Mouse (Mus musculus) olfactory bulb, adult 2 months (tissue): ENCODE measurements around the gene Prdm11. TPM values are rescaled to one million over a fixed set of nuclear protein-coding genes. Genes with fewer than 3 reads are reported as not detected.

Experiments used
- H3K27ac ChIP-seq: fragments of 200-500 bp; 2 replicates; pipeline ENCODE4 v1.5.1; 2012; ENCODE audit warnings: low read depth, low read length; ENCODE audit not compliant: insufficient read depth
- H3K4me1 ChIP-seq: fragments of 200-500 bp; 2 replicates; pipeline ENCODE4 v1.6.1; 2012; ENCODE audit warnings: low read length; ENCODE audit not compliant: control insufficient read depth, insufficient read depth
- H3K4me3 ChIP-seq: fragments of 200-500 bp; 2 replicates; pipeline ENCODE4 v1.5.1; 2012; ENCODE audit warnings: mild to moderate bottlenecking, low read depth, low read length, moderate library complexity; ENCODE audit not compliant: insufficient read depth
- CTCF ChIP-seq: fragments of 200-500 bp; IDR thresholded peaks from 2 replicates; pipeline ENCODE4 v1.5.1; 2012; ENCODE audit warnings: low read depth, mild to moderate bottlenecking, low read length, moderate library complexity; ENCODE audit not compliant: insufficient read depth
- POLR2A ChIP-seq: fragments of 200-500 bp; IDR thresholded peaks from 2 replicates; pipeline ENCODE4 v1.6.1; 2012; ENCODE audit warnings: mild to moderate bottlenecking, low read depth, low read length, moderate library complexity; ENCODE audit not compliant: insufficient read depth
- WGBS: fragments of 180-500 bp; shearing (Covaris S2); methylation state at CpG from one replicate; pipeline ENCODE4 v1.1.7; 2018; 5-methylcytosine and 5-hydroxymethylcytosine counted together
- polyA plus RNA-seq: library from polyadenylated mRNA; stranded (reverse); fragments of >200 nt; gene quantifications from 2 replicates; pipeline ENCODE4 v1.2.4, GENCODE M21; 2012; ENCODE audit warnings: low replicate concordance; ENCODE audit not compliant: missing spikeins, insufficient read depth, insufficient read length

The Prdm11 gene
- polyA plus RNA-seq, 1 experiment = not detected

- Histone ChIP-seq H3K4me1 (no peaks in the 10 kb centered on the region), H3K27ac (no peak overlapping the region), H3K4me3 (no peak overlapping the region)
- no peak for TF ChIP-seq CTCF
- TF ChIP-seq POLR2A = no peak
- WGBS = 92% methylated on average over 10 of the region's 10 CpGs
Observed at GRCm38 (mm10) chr2:92980165-92980564, 65.8 kb downstream of the Prdm11 start.

GRCm38 (mm10) chr2:92975031-92975790 lies 70.8 kb downstream of the Prdm11 start:
- TF ChIP-seq POLR2A (no peak), CTCF (no peak)
- no peak overlapping the region for H3K27ac ChIP-seq
- H3K4me3 ChIP-seq = no peak overlapping the region
- 79% methylated on average over 14 of the region's 14 CpGs for WGBS
- no peaks in the 10 kb centered on the region for H3K4me1 ChIP-seq

DNA sequence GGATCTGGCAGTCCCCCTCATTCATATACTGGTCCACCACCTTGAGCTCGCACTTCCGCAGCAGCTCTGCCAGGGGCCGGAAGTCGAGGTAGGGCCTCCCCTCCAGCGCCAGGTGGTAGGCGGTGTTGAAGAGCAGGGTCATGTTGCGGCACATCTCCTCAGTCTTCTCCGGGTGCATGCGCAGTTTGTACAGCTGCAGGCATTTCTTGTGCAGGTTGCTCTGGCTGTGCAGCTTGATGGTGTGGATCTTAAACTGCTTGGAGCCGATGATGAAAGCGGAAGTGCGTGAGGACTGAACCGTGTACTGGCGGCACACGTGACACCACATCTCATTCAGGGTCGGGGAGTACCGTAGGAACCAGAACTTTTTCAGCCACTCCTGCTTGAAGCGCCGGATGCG lies 72.3 kb downstream of the Prdm11 start:
- 97% methylated on average over 20 of the region's 20 CpGs for WGBS
- Histone ChIP-seq H3K4me3 (no peak overlapping the region), H3K4me1 (no peaks in the 10 kb centered on the region), H3K27ac (no peak overlapping the region)
- TF ChIP-seq POLR2A = no peak
- no peak for TF ChIP-seq CTCF

DNA sequence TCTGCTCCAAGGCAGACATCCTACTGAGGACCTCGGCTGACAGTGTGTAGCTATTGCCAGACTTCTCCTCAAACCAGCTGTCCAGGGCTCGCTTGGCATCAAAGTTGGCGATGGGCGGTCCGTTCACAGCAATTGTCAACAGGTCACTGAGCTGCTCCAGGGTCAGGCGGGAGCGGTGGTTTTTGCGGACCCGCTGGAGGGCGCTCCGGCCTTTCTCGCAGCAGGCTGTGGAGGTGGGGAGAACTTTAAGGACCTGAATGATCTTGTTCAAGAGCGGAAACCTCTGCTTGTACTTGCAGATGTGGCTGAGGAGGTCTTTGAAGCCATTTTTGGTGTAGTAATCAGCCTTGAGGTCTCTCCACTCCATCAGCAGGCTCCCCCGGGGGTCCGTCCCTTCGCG lies 73.9 kb downstream of the Prdm11 start:
- TF ChIP-seq POLR2A (no peak), CTCF (no peak)
- 91% methylated on average over 17 of the region's 17 CpGs for WGBS

DNA sequence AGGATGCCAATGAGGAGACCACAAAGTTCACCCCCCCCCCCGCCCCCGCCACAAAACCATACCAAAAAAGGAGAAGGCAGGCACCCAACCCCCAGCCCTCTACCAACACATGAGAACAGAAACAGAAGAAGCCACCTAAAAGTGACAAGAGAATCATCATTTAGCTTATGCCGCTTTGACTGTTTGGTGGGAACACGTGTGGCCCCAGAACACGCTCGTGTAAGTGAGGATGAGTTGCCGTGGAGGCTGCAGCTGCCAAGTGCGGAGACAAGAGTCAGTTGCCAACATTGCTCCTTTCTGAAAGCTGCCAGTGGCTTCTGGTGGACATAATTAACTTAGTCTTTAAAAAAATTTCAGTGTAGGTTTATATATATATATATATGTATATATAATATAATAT lies 74.4 kb downstream of the Prdm11 start:
- WGBS = 94% methylated on average over 8 of the region's 8 CpGs
- Histone ChIP-seq H3K4me3 (no peak overlapping the region), H3K4me1 (peaks cover 9% of the 10 kb centered on the region), H3K27ac (no peak overlapping the region)
- TF ChIP-seq POLR2A (no peak), CTCF (no peak)

More for the DNA sequence above, 73.9 kb downstream of the Prdm11 start:
- H3K4me1 ChIP-seq = peaks cover 6% of the 10 kb centered on the region
- no peak overlapping the region for H3K4me3 ChIP-seq
- no peak overlapping the region for H3K27ac ChIP-seq

DNA sequence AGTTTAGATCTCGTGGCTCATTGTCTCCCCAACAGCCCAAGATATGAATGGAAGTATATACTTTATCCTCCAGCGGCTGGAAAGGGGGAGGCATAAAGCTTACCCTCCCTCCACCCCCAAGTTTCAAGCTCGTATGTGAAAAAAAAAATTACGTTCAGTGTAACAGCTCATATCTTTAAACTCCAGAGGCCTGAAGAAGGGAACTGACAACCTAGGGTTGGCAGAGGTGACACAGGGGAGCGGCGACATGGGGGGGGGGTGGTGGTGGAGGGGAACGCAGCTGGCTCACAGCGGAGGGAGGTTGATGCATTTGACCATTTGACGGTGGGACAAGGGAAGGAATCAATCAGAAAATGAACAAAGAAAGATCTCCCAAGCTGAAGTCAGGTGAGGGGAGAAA lies 74.9 kb downstream of the Prdm11 start:
- no peak overlapping the region for H3K4me3 ChIP-seq
- TF ChIP-seq CTCF (no peak), POLR2A (no peak)
- H3K27ac ChIP-seq = no peak overlapping the region
- H3K4me1 ChIP-seq = peaks cover 12% of the 10 kb centered on the region
- WGBS = 87% methylated on average over 9 of the region's 9 CpGs

- WGBS = 73% methylated on average over 4 of the region's 4 CpGs
- TF ChIP-seq POLR2A (no peak), CTCF (no peak)
- H3K27ac ChIP-seq = no peak overlapping the region
- H3K4me1 ChIP-seq = peaks cover 12% of the 10 kb centered on the region
- no peak overlapping the region for H3K4me3 ChIP-seq
Observed at GRCm38 (mm10) chr2:92967839-92968166, 78.2 kb downstream of the Prdm11 start.

GRCm38 (mm10) chr2:92967032-92967838 lies 78.7 kb downstream of the Prdm11 start:
- TF ChIP-seq CTCF (no peak), POLR2A (no peak)
- H3K4me3 ChIP-seq = no peak overlapping the region

GRCm38 (mm10) chr2:92966257-92966656 lies 79.7 kb downstream of the Prdm11 start:
- WGBS = 74% methylated on average over 8 of the region's 8 CpGs
- TF ChIP-seq POLR2A = no peak
- peaks cover 12% of the 10 kb centered on the region for H3K4me1 ChIP-seq
- H3K4me3 ChIP-seq = no peak overlapping the region
- H3K27ac ChIP-seq = no peak overlapping the region

More at GRCm38 (mm10) chr2:92967032-92967838, 78.7 kb downstream of the Prdm11 start:
- Histone ChIP-seq H3K27ac (no peak overlapping the region), H3K4me1 (peaks cover 12% of the 10 kb centered on the region)
- 34% methylated on average over 10 of the region's 10 CpGs for WGBS
